Mouse (Mus musculus) forebrain, postnatal 0 days (tissue): Measurements from ENCODE around the gene Elmsan1. TPM values are rescaled to one million over a fixed set of nuclear protein-coding genes. Genes with fewer than 3 reads are reported as not detected.

Experiments used
- ATAC-seq: fragments of 200-750 bp; cut with Nextera tagmentation; 2 replicates; pipeline ENCODE4 v1.8.0; 2017; ENCODE audit warnings: mild to moderate bottlenecking, moderate library complexity
- DNase-seq: peaks from one replicate; pipeline ENCODE4 v3.0.0-alpha.2; 2015
- H3K27ac ChIP-seq: fragments of 300-500 bp; sonication (generic); 2 replicates; pipeline ENCODE4 v1.5.1; 2014; ENCODE audit warnings: low read depth, mild to moderate bottlenecking, antibody characterized with exemption, low read length, moderate library complexity, mixed read lengths
- H3K27me3 ChIP-seq: fragments of 300-500 bp; sonication (generic); 2 replicates; pipeline ENCODE4 v1.6.1; 2014; ENCODE audit warnings: mild to moderate bottlenecking, low read length, mixed read lengths; ENCODE audit not compliant: insufficient read depth
- H3K36me3 ChIP-seq: fragments of 300-500 bp; sonication (generic); 2 replicates; pipeline ENCODE4 v1.6.1; 2014; ENCODE audit warnings: mild to moderate bottlenecking, moderate library complexity; ENCODE audit not compliant: insufficient read depth
- H3K4me1 ChIP-seq: fragments of 300-500 bp; sonication (generic); 2 replicates; pipeline ENCODE4 v1.6.1; 2014; ENCODE audit warnings: antibody characterized with exemption; ENCODE audit not compliant: insufficient read depth
- H3K4me2 ChIP-seq: fragments of 300-500 bp; sonication (generic); 2 replicates; pipeline ENCODE4 v1.6.1; 2014; ENCODE audit warnings: low read depth, mild to moderate bottlenecking, moderate library complexity
- H3K4me3 ChIP-seq: fragments of 300-500 bp; sonication (generic); 2 replicates; pipeline ENCODE4 v1.5.1; 2014; ENCODE audit warnings: low read depth, low read length, mixed read lengths
- H3K9ac ChIP-seq: fragments of 300-500 bp; sonication (generic); 2 replicates; pipeline ENCODE4 v1.6.1; 2014; ENCODE audit warnings: mild to moderate bottlenecking
- H3K9me3 ChIP-seq: fragments of 300-500 bp; sonication (generic); 2 replicates; pipeline ENCODE4 v1.6.1; 2016; ENCODE audit warnings: low read length
- CTCF ChIP-seq: sonication (generic); IDR thresholded peaks from 2 replicates; pipeline ENCODE4 v1.5.1; 2016; ENCODE audit warnings: antibody characterized with exemption, control low read depth, low read depth
- WGBS: fragments of 180-500 bp; shearing (Covaris S2); extraction: QIAGEN DNeasy Blood & Tissue Kit; methylation state at CpG from one replicate; pipeline ENCODE4 v1.1.7; 2014; 5-methylcytosine and 5-hydroxymethylcytosine counted together
- polyA plus RNA-seq: library from polyadenylated mRNA; unstranded; fragments of >200 nt; fragmentation: Nextera tagmentation; extraction: Ambion mirVana; gene quantifications from 2 replicates; pipeline ENCODE4 v1.2.1, GENCODE M21; 2015
- total RNA-seq: library from RNA; depleted of rRNA; stranded (reverse); fragments of >200 nt; gene quantifications from 2 replicates; pipeline ENCODE4 v1.2.3, GENCODE M21; 2014

Elmsan1 gene
- total and polyA plus RNA-seq, 2 experiments from 2014 or later, result 2.5 to 7.9 TPM

DNA sequence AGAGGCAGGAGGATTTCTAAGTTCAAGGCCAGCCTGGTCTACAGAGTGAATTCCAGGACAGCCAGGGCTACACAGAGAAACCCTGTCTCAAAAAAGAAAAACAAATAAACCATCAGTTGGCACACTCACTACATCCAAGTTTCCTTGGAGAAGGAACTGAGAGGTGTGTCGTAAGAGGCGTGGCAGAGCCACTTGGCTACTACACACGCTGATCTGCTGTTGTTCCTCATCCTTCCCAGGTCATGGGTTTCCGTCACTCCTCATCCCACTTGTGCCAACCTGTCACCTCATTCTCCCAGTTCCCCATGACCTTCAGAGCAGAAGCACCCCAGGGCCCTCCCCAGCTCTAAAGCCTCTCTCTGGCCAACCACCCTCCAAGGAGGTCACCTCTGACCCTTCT is 17.5 kb downstream of the Elmsan1 start:
- whole genome bisulfite sequencing, result 89% methylated on average over 4 of the region's 4 CpGs
- no peak for ATAC-seq
- no peaks in the 10 kb centered on the region for H3K4me1 ChIP-seq
- no peak for DNase-seq
- no peak overlapping the region for H3K4me2 ChIP-seq
- no peaks in the 10 kb centered on the region for H3K36me3 ChIP-seq
- H3K9me3 ChIP-seq, result no peaks in the 10 kb centered on the region
- H3K27me3 ChIP-seq, result no peaks in the 10 kb centered on the region
- no peak overlapping the region for H3K27ac ChIP-seq
- no peak overlapping the region for H3K4me3 ChIP-seq
- no peak for TF ChIP-seq CTCF
- no peak overlapping the region for H3K9ac ChIP-seq

- Histone ChIP-seq H3K4me1 (0 out of 2 replicates have a peak, but pooled peaks cover 6% of the 10 kb centered on the region), H3K27ac (no peak overlapping the region), H3K36me3 (no peaks in the 10 kb centered on the region), H3K4me2 (no peak overlapping the region), H3K4me3 (no peak overlapping the region), H3K9ac (no peak overlapping the region), H3K27me3 (no peaks in the 10 kb centered on the region), H3K9me3 (no peaks in the 10 kb centered on the region)
- 80% methylated on average over 10 of the region's 10 CpGs for WGBS
- TF ChIP-seq CTCF, result no peak
- no peak for DNase-seq
- ATAC-seq, result no peak
Observed at GRCm38 (mm10) chr12:84198880-84199279, 19.8 kb downstream of the Elmsan1 start.

GRCm38 (mm10) chr12:84198076-84198679 is 20.5 kb downstream of the Elmsan1 start:
- Histone ChIP-seq H3K36me3 (no peaks in the 10 kb centered on the region), H3K27me3 (no peaks in the 10 kb centered on the region), H3K4me3 (no peak overlapping the region), H3K4me1 (0 out of 2 replicates have a peak, but pooled peaks cover 6% of the 10 kb centered on the region), H3K9ac (no peak overlapping the region), H3K27ac (no peak overlapping the region), H3K9me3 (no peaks in the 10 kb centered on the region), H3K4me2 (no peak overlapping the region)
- WGBS, result 49% methylated on average over 8 of the region's 8 CpGs
- DNase-seq (no peak), ATAC-seq (no peak)
- TF ChIP-seq CTCF, result no peak

DNA sequence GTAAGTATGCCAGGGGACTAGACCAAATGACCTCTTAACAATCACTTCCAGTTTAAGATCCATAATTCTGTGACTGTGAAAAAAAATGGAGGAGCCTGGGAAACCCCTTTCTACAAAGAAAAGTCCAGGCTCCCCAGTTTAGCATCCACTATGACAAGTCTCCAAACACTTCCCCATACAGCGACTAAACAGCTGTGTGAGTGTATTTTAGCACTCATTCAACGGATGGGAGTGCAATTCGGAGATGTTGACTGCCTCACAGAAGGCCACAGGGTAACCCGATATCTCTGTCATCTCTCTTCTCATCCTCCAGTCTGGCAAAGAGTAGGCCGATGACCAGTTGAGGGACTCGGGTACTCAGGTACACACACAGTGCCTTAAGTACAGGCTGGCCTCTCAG is 23.5 kb downstream of the Elmsan1 start:
- H3K27me3 ChIP-seq, result no peaks in the 10 kb centered on the region
- no peaks in the 10 kb centered on the region for H3K36me3 ChIP-seq
- H3K4me2 ChIP-seq, result peak overlapping the region; percentile 97; the same call in 1 of the 2 replicates
- no peak for TF ChIP-seq CTCF
- DNase-seq, result no peak
- H3K4me1 ChIP-seq, result peaks cover 19% of the 10 kb centered on the region
- WGBS, result 65% methylated on average over 6 of the region's 6 CpGs
- H3K27ac ChIP-seq, result no peak overlapping the region
- no peak overlapping the region for H3K9ac ChIP-seq
- H3K9me3 ChIP-seq, result no peaks in the 10 kb centered on the region
- ATAC-seq, result no peak
- H3K4me3 ChIP-seq, result no peak overlapping the region

DNA sequence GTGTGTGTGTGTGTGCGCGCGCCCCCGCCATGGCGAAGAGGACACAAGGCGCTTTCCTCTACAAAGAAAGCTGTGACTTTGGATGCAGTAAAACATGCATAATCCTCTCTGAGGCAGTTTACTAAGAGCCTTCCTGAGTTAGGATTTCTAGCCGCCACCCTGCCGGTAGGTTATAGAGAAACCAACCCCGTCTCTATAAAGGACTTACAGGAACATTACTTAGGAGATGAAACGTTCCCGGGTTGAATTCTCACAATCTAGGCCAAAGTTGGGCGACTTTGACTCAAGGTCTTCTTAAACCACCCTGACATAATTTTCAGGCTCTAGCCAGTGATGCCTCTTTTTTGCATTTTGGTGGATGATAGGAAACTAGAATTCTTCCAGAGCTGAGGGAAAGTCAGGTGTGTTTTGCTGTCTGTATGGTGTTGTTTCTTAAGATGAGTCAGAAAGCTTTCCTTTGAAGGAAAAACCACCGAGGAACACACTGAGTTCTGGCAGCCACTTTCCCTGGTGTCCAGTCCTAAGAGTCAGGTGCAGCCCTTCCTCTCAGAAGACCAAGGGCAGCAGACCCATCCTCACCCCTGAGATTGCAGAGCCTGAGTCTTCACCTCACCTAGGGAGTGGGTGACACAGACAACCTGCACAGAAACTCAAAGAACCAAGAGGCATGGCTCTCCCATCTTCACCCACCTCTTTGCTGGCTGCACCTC is 24.1 kb downstream of the Elmsan1 start:
- WGBS, result 3% methylated on average over 13 of the region's 13 CpGs
- ATAC-seq, result no peak; the same call in 1 of the 2 replicates

GRCm38 (mm10) chr12:84193642-84194399 is 24.9 kb downstream of the Elmsan1 start:
- Histone ChIP-seq H3K4me2 (peak overlapping the region; percentile 97), H3K9me3 (no peaks in the 10 kb centered on the region), H3K4me3 (peak overlapping the region; percentile 78), H3K36me3 (no peaks in the 10 kb centered on the region), H3K27ac (peak overlapping the region; percentile 95), H3K4me1 (peaks cover 25% of the 10 kb centered on the region), H3K27me3 (no peaks in the 10 kb centered on the region), H3K9ac (peak overlapping the region; percentile 79)
- peak; percentile 92 for DNase-seq
- TF ChIP-seq CTCF, result no peak
- ATAC-seq, result peak; percentile 87
- under 1% methylated on average over 49 of the region's 49 CpGs for WGBS

More for the DNA sequence above, 24.1 kb downstream of the Elmsan1 start:
- Histone ChIP-seq H3K9me3 (no peaks in the 10 kb centered on the region), H3K4me2 (peak overlapping the region; percentile 97), H3K27ac (peak overlapping the region; percentile 95), H3K9ac (peak overlapping the region; percentile 79), H3K4me1 (peaks cover 19% of the 10 kb centered on the region), H3K27me3 (no peaks in the 10 kb centered on the region), H3K4me3 (peak overlapping the region; percentile 78), H3K36me3 (no peaks in the 10 kb centered on the region)
- no peak for TF ChIP-seq CTCF
- DNase-seq, result peak; percentile 66
